Mouse (Mus musculus) hindbrain, embryonic 11.5 days (tissue): ENCODE results near the gene Ssb. TPM values are rescaled to one million over a fixed set of nuclear protein-coding genes. Genes with fewer than 3 reads are reported as not detected.

Experiments
- ATAC-seq: fragments of 200-750 bp; cut with Nextera tagmentation; 2 replicates; pipeline ENCODE4 v1.8.0; 2017; ENCODE audit warnings: mild to moderate bottlenecking, moderate TSS enrichment, moderate library complexity; ENCODE audit not compliant: low FRiP score
- DNase-seq: peaks from one replicate; pipeline ENCODE4 v3.0.0-alpha.2; 2015; ENCODE audit warnings: low spot score
- H3K27ac ChIP-seq: fragments of 300-500 bp; sonication (generic); 2 replicates; pipeline ENCODE4 v1.5.1; 2014; ENCODE audit warnings: mild to moderate bottlenecking, low read depth, low read length
- H3K27me3 ChIP-seq: fragments of 300-500 bp; sonication (generic); 2 replicates; pipeline ENCODE4 v1.6.1; 2014; ENCODE audit warnings: mild to moderate bottlenecking, low read length, moderate library complexity, mixed read lengths; ENCODE audit not compliant: control insufficient read depth, insufficient read depth
- H3K36me3 ChIP-seq: fragments of 300-500 bp; sonication (generic); 2 replicates; pipeline ENCODE4 v1.6.1; 2014; ENCODE audit warnings: mild to moderate bottlenecking, low read length, moderate library complexity, mixed read lengths; ENCODE audit not compliant: control insufficient read depth, insufficient read depth
- H3K4me1 ChIP-seq: fragments of 300-500 bp; sonication (generic); replicated peaks from 2 replicates; pipeline ENCODE4 v1.6.1; 2014; ENCODE audit warnings: low read length, mixed read lengths; ENCODE audit not compliant: control insufficient read depth, insufficient read depth
- H3K4me2 ChIP-seq: fragments of 300-500 bp; sonication (generic); replicated peaks from 2 replicates; pipeline ENCODE4 v1.6.1; 2014; ENCODE audit warnings: mild to moderate bottlenecking, low read depth, low read length
- H3K4me3 ChIP-seq: fragments of 300-500 bp; sonication (generic); 2 replicates; pipeline ENCODE4 v1.5.1; 2014; ENCODE audit warnings: low read depth, low read length
- H3K9ac ChIP-seq: fragments of 300-500 bp; sonication (generic); 2 replicates; pipeline ENCODE4 v1.6.1; 2014; ENCODE audit warnings: low read depth, low read length
- H3K9me3 ChIP-seq: fragments of 300-500 bp; sonication (generic); 2 replicates; pipeline ENCODE4 v1.6.1; 2016; ENCODE audit warnings: low read length; ENCODE audit not compliant: control insufficient read depth
- WGBS: fragments of 180-500 bp; shearing (Covaris S2); extraction: QIAGEN DNeasy Blood & Tissue Kit; methylation state at CpG from one replicate; pipeline ENCODE4 v1.1.7; 2014; 5-methylcytosine and 5-hydroxymethylcytosine counted together
- polyA plus RNA-seq: library from polyadenylated mRNA; unstranded; fragments of >200 nt; fragmentation: Nextera tagmentation; extraction: Ambion mirVana; gene quantifications from 2 replicates; pipeline ENCODE4 v1.2.1, GENCODE M21; 2014

The Ssb gene
- 408 and 410 TPM in 2 replicates for polyA plus RNA-seq

- Histone ChIP-seq H3K4me3 (peak within 1 kb of the TSS; percentile 100), H3K27ac (peak within 1 kb of the TSS; percentile 88), H3K4me2 (peak within 1 kb of the TSS; percentile 69), H3K9ac (peak within 1 kb of the TSS; percentile 98), H3K27me3 (no peaks in the 10 kb centered on the region), H3K4me1 (no peaks in the 10 kb centered on the region), H3K9me3 (no peaks in the 10 kb centered on the region), H3K36me3 (no peaks in the 10 kb centered on the region)
- peak; percentile 96 for ATAC-seq
- WGBS, result under 1% methylated on average over 54 of the region's 66 CpGs
- peak; percentile 94 for DNase-seq
Observed at GRCm38 (mm10) chr2:69861485-69862091, at the start of gene Ssb. Gene Ssb (plus strand): TSS chr2:69861562.

- no peaks in the 10 kb centered on the region for H3K27me3 ChIP-seq
- H3K9ac ChIP-seq, result no peak overlapping the region
- H3K27ac ChIP-seq, result no peak overlapping the region
- H3K4me3 ChIP-seq, result no peak overlapping the region
- no peaks in the 10 kb centered on the region for H3K9me3 ChIP-seq
- no peaks in the 10 kb centered on the region for H3K4me1 ChIP-seq
- no peak for DNase-seq
- no peak overlapping the region for H3K4me2 ChIP-seq
- no peak for ATAC-seq
- 84% methylated on average over 5 of the region's 5 CpGs for WGBS
- no peaks in the 10 kb centered on the region for H3K36me3 ChIP-seq
Observed at GRCm38 (mm10) chr2:69816575-69816974, 44.8 kb upstream of the Ssb start.

GRCm38 (mm10) chr2:69818350-69819085 lies 42.8 kb upstream of the Ssb start:
- ATAC-seq, result no peak
- no peaks in the 10 kb centered on the region; the same call in 1 of the 2 replicates for H3K4me1 ChIP-seq
- H3K27ac ChIP-seq, result no peak overlapping the region
- no peak overlapping the region for H3K4me3 ChIP-seq
- DNase-seq, result no peak
- 83% methylated on average over 9 of the region's 9 CpGs for WGBS
- no peak overlapping the region for H3K9ac ChIP-seq
- H3K36me3 ChIP-seq, result no peaks in the 10 kb centered on the region
- H3K4me2 ChIP-seq, result no peak overlapping the region
- no peaks in the 10 kb centered on the region for H3K9me3 ChIP-seq
- H3K27me3 ChIP-seq, result no peaks in the 10 kb centered on the region

GRCm38 (mm10) chr2:69820201-69820600 lies 41.2 kb upstream of the Ssb start:
- Histone ChIP-seq H3K4me1 (peaks cover 3% of the 10 kb centered on the region; the same call in 1 of the 2 replicates), H3K4me3 (no peak overlapping the region), H3K27ac (no peak overlapping the region), H3K36me3 (no peaks in the 10 kb centered on the region), H3K9me3 (no peaks in the 10 kb centered on the region), H3K27me3 (no peaks in the 10 kb centered on the region), H3K4me2 (no peak overlapping the region), H3K9ac (no peak overlapping the region)
- DNase-seq (no peak), ATAC-seq (no peak)
- 89% methylated on average over 1 of the region's 1 CpGs for WGBS

- peak within 1 kb of the TSS; percentile 91 for H3K4me2 ChIP-seq
- WGBS, result 32% methylated on average over 8 of the region's 8 CpGs
- H3K9me3 ChIP-seq, result no peaks in the 10 kb centered on the region
- no peaks in the 10 kb centered on the region for H3K36me3 ChIP-seq
- peak within 1 kb of the TSS; percentile 95 for H3K9ac ChIP-seq
- no peaks in the 10 kb centered on the region for H3K27me3 ChIP-seq
- DNase-seq, result no peak
- peak within 1 kb of the TSS; percentile 79 for H3K4me3 ChIP-seq
- H3K27ac ChIP-seq, result peak within 1 kb of the TSS; percentile 86
- H3K4me1 ChIP-seq, result peaks cover 3% of the 10 kb centered on the region; the same call in 1 of the 2 replicates
- no peak for ATAC-seq
Observed at GRCm38 (mm10) chr2:69821711-69822110, 39.7 kb upstream of the Ssb start, which contains the start of gene Klhl23. Gene Klhl23 (plus strand): TSS chr2:69821944.

GRCm38 (mm10) chr2:69822361-69823128 lies 38.8 kb upstream of the Ssb start:
- DNase-seq, result peak; percentile 77
- under 1% methylated on average over 37 of the region's 80 CpGs for WGBS
- Histone ChIP-seq H3K4me3 (peak overlapping the region; percentile 79), H3K9me3 (no peaks in the 10 kb centered on the region), H3K27me3 (no peaks in the 10 kb centered on the region), H3K36me3 (no peaks in the 10 kb centered on the region), H3K9ac (peak overlapping the region; percentile 95), H3K4me1 (peaks cover 3% of the 10 kb centered on the region; the same call in 1 of the 2 replicates), H3K27ac (peak overlapping the region; percentile 86), H3K4me2 (peak overlapping the region; percentile 91)
- ATAC-seq, result peak; percentile 69

GRCm38 (mm10) chr2:69823129-69823677 lies 38.2 kb upstream of the Ssb start:
- Histone ChIP-seq H3K27ac (peak overlapping the region; percentile 86), H3K9me3 (no peaks in the 10 kb centered on the region), H3K4me2 (peak overlapping the region; percentile 91), H3K4me3 (peak overlapping the region; percentile 79), H3K27me3 (no peaks in the 10 kb centered on the region), H3K9ac (peak overlapping the region; percentile 95), H3K4me1 (peaks cover 3% of the 10 kb centered on the region; the same call in 1 of the 2 replicates), H3K36me3 (no peaks in the 10 kb centered on the region)
- ATAC-seq (peak; percentile 86), DNase-seq (no peak)
- WGBS, result 3% methylated on average over 33 of the region's 45 CpGs

GRCm38 (mm10) chr2:69825898-69826297 lies 35.5 kb upstream of the Ssb start:
- ATAC-seq (no peak), DNase-seq (no peak)
- no peak overlapping the region for H3K27ac ChIP-seq
- H3K36me3 ChIP-seq, result no peaks in the 10 kb centered on the region
- no peaks in the 10 kb centered on the region for H3K27me3 ChIP-seq
- H3K4me3 ChIP-seq, result no peak overlapping the region
- H3K9ac ChIP-seq, result no peak overlapping the region
- no peak overlapping the region for H3K4me2 ChIP-seq
- H3K4me1 ChIP-seq, result peaks cover 3% of the 10 kb centered on the region; the same call in 1 of the 2 replicates
- H3K9me3 ChIP-seq, result no peaks in the 10 kb centered on the region
- WGBS, result 89% methylated on average over 10 of the region's 10 CpGs
